Mouse (Mus musculus) gastrocnemius, adult 8-10 months (tissue): ENCODE results near the gene Itih4. TPM values are rescaled to one million over a fixed set of nuclear protein-coding genes. Genes with fewer than 3 reads are reported as not detected.

ENCODE experiments used
- DNase-seq, 2 experiments: peaks; one replicate each; pipeline ENCODE4 v3.0.0; 2022; ENCODE audit warnings: low spot score in 2 of 2
- total RNA-seq, 4 experiments: library from RNA; stranded (reverse); gene quantifications; 2 replicates each; pipeline ENCODE4 v1.2.4; 2022

Gene Itih4
- total RNA-seq, 4 experiments from 2014 or later = 0.48 TPM; not detected in 3

DNA sequence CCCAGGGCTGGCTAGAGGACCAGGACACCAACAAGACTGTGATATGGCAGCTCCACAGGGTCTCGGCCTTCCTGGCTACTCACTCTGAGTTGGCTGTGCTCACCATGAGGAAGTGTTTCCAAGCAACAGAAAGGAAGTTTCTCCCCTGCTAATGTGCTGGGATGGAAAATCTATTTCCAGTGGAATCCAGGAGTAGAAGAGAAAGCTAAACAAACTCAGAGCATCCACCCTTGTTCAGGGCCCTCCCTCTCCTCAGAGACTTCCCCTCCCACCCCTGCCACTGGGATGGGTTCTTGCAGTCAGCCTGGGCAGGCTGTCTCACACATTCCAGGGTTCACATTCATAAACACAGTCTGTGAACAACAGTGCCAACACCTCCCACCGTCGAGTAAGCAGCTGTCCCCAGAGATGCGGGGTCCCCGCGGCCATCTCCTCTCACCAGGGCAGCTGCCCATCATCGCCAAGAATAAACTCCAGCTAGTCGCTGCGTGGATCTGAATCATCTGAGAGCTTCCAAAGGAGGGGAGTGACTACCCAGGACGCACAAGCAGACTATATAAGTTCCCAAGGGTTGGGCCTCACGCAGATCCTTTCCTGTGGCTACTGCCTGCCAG, 7.2 kb upstream of the Itih4 start, which contains the start of gene Mustn1:
TSS of gene Mustn1 (plus strand) at position 243 of the 614 bp plus-strand sequence.
- DNase-seq = peak; percentile 47 to 50

DNA sequence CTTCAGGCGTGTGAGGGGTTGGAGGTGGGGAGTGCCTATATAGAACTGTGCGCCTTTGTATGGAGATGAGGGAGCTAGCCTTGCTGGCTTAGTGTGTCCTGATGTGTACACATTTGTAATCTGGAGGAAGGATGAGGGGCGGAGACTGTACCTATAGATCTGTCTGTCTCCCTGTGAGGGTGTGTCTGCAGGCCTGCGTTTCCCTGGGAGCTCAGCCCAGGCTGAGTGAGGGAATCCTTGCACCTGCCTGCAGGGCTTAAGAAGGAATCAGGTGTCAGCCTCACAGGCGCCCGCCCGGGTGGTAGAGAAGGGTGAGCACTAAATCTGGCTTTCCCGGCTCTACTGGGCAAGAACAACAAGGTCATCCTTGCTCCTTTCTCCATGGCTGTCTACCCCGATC, 6.5 kb upstream of the Itih4 start:
- peak; percentile 61 to 70 for DNase-seq

DNA sequence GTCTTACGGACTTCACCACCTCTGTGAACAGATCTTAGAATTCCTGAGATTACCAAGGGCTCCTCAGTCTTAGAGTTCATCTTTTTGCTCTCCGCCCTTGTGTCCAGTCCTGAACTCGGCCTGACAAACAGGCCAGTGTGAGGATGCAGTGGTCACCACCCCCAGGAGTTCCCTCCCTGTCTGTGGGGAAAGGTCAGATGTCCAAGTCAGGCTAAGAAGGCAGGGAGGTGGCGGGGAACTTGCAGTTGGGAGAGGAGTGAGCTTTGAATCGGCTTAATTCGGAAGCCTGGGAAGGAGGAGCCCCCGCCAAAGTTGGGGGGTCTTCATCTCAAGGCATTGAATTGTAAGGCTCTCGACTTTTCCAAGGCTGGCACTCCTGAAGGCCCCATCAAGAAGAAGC, 6.0 kb upstream of the Itih4 start:
- no peak for DNase-seq

DNA sequence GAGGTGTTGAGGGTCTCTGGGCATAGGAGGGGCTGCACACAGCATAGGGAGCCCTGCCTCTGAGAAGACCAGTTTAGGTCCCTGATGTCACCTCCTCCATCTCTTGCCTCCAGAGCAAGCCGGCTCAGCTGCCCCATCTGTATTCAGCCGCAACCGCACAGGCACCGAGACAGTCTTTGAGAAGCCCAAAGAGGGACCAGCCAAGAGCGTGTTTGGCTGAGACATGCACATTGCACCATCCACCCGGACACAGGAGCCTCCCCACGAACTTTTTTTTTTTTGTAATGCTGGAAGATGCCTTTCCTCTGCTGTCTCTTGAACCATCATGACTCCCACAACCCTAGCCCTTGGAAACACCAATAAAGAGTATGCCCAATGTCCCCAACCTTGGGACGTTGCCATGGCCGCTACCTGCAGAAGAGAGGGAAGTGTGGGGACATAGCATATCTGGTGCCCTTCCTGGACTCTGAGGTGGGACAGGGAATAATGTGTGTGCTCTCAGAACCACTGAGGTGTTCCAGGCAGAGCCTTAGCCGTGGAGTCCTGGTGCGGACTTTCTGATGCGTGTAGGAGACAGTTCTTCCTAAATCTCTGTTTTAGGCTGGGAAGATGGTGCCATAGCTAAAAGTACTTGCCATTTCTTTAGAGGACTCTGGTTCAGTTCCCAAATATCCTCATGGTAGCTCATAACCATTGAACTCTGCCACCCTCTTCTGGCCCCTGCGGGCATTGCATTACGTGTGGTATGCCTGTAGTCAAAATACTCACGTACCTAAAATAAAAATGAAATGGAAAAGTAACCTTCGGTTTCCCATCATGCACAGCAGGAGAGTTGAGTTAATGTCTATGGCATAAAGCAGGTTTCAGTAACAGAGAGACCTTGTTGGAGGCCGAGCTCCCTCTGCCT, 5.2 kb upstream of the Itih4 start:
- DNase-seq = peak; percentile 68 to 69

DNA sequence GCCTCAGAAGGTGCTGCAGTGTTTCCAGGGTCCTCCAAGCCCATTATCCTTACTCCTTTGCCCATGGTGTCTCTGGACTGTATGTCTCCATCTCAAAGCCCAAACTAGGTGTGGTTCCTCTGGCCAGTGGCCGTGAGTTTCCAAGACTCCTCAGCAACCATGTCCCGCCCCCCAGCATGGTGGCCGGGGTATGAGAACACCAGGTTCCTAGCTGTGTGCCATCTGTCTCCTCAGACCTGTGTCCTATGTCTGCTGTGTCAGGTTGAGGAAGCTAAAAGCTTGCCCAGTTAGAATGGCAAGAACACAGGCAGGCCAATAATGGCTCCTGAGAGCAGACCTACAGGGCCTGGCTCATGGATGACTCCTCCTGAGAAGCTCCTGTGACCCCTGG, 4.6 kb upstream of the Itih4 start:
- DNase-seq = no peak

DNA sequence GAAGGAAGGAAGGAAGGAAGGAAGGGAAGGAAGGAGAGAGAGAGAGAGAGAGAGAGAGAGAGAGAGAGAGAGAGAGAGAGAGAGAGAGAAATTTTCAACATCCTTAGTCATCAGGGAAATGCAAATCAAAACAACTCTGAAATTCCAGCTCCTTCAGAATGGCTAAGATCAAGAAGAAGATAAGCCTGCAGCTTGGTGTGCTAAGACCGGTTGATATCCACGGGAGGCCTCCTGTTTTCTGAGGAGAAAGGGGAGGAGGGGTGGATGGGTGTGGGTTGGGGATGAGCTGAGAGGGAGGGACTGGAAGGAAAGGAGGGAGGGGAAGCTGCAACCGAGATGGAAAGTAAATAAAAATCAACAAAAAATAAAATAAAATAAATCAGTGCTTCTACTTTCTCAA, 978 bp upstream of the Itih4 start:
- no peak for DNase-seq

DNA sequence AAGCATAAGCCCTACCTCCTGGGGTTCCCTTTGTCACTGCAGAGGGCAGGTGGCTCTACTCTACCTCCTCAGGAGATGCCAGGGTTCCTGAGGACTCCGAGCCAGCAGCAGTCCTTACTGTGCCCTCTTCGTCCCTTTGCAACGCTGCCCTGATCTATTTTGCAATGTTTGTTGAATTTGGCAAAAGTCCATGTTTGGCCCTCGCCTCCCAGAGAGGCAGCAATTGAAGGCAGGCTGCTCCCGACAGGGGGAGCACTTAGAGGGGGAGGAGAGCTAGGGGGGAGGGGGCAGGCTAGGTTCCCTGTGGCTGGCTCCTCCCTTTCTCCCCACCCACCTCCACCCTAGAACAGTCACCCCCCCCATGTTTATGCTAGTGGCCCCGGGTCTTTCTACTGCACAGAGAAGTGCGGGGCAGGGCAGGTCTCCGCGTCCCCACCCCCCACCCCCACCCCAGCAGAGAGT, 2.0 kb downstream of the Itih4 start:
- no peak for DNase-seq

DNA sequence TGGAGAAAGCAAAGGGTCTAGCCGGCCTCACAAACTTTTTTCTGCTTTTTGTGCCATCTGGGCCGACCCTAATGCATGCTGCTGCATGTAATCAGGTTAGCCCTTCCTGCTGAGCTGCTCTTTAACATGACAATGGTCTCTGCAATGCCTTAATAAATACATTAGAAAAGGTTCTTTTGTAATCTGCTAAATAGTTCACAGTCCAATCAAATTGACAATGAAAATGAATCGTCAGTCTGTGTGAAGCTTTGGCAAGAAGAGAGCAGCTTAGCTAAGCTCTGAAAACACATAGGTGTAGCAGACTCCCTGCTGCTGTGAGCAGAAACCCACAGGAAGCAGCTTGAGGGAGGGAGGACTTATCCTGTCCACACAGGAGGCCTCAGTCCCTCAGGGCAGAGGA, 13.7 kb downstream of the Itih4 start:
- DNase-seq = no peak

DNA sequence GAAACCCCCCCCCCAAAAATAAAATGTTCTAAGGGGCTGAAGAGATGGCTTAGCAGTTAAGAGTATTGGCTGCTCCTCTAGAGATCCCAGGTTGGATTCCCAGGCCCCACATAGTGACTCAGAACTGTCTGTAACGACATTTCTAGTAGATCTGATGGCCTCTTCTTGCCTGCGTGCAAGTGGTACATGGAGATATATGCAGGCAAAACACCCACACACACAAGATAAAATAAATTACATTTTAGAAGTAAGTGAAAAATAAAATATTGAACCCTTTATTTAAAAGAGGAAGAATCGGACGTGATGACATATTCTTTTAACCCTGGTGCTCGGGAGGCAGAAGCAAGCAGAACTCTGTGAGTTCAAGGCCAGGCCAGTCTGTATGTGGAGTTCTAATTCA, 16.4 kb downstream of the Itih4 start:
- no peak for DNase-seq

DNA sequence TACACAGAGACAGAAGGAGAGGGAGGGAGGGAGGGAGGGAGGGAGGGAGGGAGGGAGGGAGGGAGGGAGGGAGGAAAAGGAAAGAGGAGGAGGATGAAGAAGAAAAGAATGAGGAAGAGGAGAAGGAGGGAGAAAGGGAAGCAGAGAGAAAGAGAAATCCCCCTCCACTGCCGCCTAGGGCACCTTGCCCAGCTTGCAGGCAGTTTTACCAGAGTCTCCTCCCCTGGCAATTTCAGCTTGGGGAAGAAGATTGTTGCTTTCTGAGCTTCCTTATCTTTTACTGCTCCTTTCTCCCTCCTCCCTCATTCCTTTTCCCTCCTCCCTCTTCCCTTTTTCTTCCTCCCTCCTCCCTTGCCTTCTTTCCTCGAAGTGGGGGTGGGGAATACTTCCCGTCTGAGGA, 16.8 kb downstream of the Itih4 start:
- DNase-seq = no peak

DNA sequence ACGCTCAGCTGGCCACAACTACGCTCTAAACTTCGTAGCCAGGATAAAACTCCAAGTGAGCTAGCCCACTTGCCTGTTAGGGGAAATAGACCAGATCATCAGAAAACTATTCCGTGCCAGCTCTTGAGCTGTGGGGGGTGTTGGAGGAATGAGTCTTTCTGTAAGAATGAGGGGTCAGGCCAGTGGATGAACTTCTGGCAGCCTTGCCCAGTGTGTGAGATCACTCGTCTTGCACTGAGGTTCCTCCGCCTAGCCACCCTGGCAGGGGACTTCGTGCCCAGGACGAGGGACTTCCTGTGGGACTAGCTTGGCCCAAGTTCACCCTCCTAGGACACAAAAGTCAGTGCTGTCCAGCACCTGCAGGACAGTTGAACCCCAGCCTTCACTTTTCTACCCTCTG, 18.0 kb downstream of the Itih4 start:
- DNase-seq = no peak

DNA sequence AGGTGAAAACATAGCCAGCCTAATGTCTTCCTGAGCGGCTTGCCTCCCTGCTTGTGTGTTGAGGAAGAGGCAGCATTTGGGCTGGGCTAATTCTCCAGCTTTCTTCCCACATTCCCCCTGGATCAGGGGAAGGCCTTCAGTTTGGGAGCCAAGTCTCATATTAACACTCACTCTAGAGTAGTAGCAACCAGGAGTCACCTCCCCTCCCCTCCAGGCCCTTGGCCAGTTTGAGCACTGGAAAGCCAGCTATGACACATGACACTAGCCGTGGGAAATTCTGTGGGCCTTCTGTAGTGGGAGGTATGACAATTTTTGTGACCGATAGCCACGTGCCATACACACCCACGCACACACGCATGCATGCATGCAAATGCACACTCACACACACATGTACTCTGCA, 19.7 kb downstream of the Itih4 start:
- DNase-seq = no peak

DNA sequence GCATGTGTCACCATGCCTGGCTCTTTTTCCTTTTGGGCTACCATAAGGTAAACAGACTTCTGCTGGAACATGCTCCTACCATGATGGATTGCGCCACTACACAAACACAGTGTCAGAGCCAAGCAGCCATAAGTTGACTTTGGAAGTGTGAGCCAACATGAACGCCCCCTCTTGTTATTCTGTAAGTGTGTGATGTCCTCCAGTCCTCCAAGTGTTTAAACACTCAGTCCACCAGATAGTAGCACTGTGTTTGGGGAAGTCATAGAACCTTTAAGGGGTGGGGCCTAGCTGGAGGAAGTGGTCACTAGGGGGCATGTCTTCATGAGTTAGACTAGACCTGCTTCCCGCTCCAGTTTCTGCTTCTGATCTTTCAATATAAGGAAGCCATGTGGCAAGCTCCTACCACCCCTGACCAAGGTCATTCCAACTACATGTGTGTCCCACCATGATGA, 21.6 kb downstream of the Itih4 start:
- no peak for DNase-seq

DNA sequence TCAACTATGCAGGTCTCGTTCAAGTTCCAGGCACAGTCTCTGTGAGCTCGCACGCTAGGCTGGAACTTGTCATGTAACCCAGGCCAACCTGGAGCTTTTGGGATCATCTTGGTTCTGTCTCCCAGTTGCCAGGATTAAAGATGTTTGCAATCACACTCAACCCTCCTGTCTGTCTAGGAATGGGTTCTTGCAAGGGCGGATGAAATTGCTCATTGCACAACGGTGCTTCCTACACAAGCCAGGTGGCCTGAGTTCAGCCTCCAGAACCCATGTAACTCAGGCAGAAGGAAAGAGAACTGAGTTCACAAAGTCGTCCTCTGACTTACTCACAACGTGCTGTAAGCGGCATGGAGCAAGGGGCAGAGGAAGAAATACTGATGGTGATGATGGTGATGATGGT, 24.9 kb downstream of the Itih4 start:
- no peak for DNase-seq

DNA sequence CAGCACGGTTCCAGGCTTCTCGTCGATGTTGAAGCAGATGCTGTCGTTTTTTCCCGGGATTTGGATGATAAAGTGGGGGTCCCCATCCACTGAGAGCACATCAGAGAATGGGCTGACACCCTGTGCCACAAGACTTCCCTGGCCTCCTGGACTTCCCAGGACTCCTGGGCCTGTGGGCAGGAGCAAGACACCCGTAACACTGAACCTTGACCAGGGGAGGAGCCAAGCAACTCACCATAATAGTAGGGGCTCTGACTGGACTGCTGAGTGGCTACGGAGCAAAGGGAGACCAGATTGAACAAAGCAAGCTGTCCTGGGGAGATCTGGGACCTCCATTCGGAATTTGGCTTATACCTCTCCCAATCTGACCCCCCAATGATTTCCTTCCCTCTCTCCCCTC, 26.4 kb downstream of the Itih4 start:
- no peak for DNase-seq

DNA sequence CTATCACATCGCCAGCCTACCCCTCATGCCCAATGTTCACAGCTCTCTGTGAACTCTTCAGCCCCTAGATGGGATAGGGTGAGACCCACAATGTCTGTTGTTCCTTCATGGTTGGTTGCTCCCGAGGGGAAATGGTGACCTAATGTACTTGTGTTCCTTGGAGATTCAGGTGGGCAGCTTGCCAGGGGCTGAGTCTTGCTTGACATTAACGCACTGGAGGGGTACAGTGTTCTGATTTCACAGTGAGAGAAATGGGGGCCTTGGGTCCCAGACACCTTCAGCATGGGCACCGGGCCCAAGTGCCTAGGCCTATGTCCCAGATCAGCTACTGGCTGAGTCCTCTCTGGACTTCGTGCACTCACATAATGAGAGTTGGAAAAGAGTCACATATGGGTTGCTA, 27.1 kb downstream of the Itih4 start:
- DNase-seq = no peak

DNA sequence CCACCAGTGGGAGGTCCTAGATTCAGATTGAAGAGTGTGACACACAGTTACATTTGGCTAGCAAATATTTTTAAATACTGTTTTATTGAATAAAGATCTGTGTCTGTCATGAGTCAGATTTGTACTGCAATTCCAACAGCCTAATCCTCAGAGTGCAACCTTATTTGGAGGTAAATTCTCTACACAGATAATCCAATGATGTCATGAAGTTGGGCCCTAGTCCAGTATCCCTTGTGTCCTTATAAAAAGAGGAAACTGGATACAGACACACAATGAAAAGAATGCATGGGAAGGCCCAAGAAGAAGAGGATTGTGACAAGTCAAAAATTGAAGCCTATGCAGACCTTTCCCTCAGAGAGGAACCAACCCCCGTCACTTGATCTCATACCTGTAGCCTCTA, 30.2 kb downstream of the Itih4 start:
- no peak for DNase-seq

DNA sequence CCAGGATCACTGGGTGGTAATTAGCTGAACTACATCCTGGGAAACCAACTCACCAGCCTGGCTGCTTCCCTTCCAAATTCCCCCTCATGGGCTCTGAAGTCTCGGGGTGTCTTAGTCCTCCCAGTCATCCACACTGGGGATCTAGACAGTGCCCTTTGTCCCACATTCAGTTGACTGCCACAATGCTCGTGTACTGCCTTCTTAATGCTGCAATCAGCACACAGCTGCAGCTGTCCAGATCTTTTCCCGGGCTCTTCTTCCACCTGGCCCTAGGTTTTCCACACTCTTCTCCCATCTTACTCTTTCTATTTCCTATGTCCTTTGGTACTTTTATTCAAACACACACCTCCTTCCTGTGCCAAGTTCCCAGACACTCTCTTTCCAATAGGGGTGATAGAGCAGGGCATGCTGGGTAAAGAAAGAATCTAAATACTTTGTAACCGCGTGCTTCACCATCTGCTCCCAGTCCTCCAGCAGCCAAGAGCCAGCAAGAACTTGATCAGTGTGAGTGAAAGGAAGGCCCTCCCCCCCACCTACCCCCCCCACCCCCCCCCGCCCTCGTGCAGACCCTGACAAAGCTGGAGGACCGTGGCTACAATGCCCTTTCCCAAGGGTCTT, 35.9 kb downstream of the Itih4 start:
- DNase-seq = no peak

DNA sequence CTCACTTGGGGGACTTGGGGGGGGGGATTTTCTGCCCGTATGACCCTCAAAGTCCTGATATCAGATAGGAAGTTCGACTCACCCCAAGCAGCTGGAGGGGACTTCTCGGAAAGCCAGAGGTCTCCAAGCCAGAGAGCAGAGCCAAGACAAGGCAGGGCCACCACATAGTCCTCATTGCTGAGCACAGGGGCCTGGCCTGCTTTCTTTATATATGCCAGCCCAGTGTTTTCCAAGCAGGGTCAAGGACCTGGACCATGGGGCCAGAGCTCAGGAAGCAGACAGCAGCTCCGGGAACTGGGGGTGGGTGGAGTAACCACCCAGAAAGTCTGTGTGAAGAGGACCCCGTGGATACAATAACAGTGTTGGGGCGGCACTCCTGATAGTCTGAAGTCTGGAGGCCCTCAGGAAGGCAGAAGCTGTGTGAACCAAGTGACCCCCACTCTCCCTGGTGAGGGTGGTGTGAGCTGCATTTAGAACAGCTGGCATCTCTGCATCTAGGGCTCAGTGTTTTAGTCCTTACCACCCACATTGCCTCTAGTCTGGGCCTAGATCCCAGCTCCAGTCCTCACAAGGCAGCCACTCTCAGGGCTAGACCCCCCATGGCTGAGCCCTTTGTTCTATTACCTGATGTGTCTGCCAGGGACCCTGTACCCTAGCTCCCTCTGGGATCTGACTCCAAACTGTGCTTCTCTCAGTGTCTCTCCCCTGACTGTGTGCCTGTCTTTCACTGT, 37.3 kb downstream of the Itih4 start, which contains the start of gene Itih3:
TSS of gene Itih3 (minus strand) at position 386 of the 731 bp plus-strand sequence.
- no peak for DNase-seq

DNA sequence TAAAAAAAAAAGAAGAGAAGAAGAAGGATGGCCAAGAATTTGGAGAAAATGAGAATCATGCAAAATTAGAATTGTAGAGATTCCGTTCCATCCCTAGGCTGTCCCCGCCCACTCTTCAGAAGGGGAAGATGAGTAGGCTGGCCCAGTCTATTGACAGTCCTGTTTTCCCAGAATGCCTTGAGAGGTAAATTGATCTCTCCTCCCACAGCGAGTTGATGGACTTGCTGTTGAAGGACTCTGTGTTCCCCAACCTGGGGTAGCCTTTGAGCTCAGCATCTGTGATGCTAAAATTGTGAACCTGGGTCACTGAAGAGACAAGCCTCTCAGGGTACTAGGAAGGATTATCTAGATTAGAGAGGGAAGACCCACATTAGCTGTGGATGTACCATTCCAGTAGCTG, 39.2 kb downstream of the Itih4 start:
- DNase-seq = no peak

DNA sequence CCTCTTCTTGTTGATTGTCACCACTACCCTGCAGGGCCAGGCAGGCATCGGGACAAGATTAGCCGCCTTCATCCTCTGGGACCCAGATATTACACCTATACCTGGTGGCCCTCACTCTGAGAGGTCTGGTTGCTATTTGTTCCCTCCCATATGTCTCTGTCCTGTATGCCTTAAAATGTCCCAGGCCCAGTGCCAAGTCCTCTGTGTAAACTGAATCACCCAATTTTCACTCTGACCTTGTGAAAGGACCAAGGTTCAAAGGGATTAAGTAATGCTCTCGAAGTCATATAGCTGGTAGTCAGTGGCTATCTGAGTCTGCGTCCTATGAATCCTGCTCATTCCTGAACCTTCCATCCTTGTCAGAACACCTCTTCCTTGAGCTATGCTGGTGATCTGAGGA, 44.1 kb downstream of the Itih4 start:
- no peak for DNase-seq

DNA sequence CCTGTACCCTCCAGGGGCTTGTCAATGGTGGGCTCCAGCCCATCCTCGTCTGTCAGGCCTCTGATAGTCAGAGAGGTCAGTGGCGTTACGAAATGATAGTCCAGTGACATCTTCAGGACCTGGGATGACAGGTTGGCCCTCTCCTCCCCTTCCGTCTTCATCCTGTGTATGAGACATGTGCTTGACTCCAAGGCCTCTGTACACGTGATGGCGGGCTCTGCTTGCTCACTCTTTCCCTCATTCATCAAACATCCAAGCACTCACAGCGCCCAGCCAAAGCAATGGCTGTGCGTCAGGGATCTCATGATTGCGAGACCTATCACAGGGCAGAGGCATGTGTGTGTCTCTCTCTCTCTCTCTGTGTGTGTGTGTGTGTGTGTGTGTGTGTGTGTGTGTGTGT, 47.1 kb downstream of the Itih4 start:
- DNase-seq = no peak
